32 mouse cellular contexts compared by ENCODE assay signal in genomic region chr6:29276746-29277145, GRCm38 (mm10). TPM values are rescaled to one million over a fixed set of nuclear protein-coding genes. Genes with fewer than 3 reads are reported as not detected.
"Had no signal": no experiment of that assay in that cellular context is flagged by ENCODE, and none has a peak within 500 bp of the region (broad histone marks: within the 10 kb centered on the region; RNA-seq: fewer than 3 reads in every experiment).

No protein-coding gene starts in this region.

- H3K27ac ChIP-seq: intestine, embryonic 15.5 days; kidney, embryonic 15.5 days; left cerebral cortex, adult 2 months; limb, embryonic 12.5 days; limb, embryonic 15.5 days; liver, embryonic 14.5 days; lung, embryonic 15.5 days; midbrain, embryonic 10.5 days; stomach, postnatal 0 days had no signal

- H3K4me3 ChIP-seq: intestine, embryonic 15.5 days; kidney, embryonic 15.5 days; left cerebral cortex, adult 2 months; limb, embryonic 12.5 days; limb, embryonic 15.5 days; lung, embryonic 15.5 days; midbrain, embryonic 10.5 days had no signal

- H3K36me3 ChIP-seq: intestine, embryonic 15.5 days had no signal

- H3K9me3 ChIP-seq: intestine, embryonic 15.5 days; kidney, embryonic 15.5 days; limb, embryonic 12.5 days; limb, embryonic 15.5 days; lung, embryonic 15.5 days; midbrain, embryonic 10.5 days had no signal

- ATAC-seq: intestine, embryonic 15.5 days; liver, postnatal 0 days had no signal

- H3K27me3 ChIP-seq: intestine, embryonic 15.5 days; kidney, embryonic 15.5 days; limb, embryonic 12.5 days; limb, embryonic 15.5 days; lung, embryonic 15.5 days had no signal

- H3K4me2 ChIP-seq: intestine, embryonic 15.5 days; kidney, embryonic 15.5 days; limb, embryonic 12.5 days; limb, embryonic 15.5 days; liver, embryonic 11.5 days; lung, embryonic 15.5 days had no signal

- H3K9ac ChIP-seq: intestine, embryonic 15.5 days; kidney, embryonic 15.5 days; limb, embryonic 12.5 days; limb, embryonic 15.5 days; liver, embryonic 14.5 days; liver, postnatal 0 days; lung, embryonic 15.5 days had no signal

- DNase-seq: kidney, adult 11 months; kidney, adult 8-10 months; kidney, postnatal 10 days; kidney, postnatal 36 days; layer of hippocampus, postnatal 36 days; left cerebral cortex, postnatal 4 days; liver, postnatal 0 days; lung, postnatal 10 days; lung, postnatal 4 days; right cerebral cortex, adult 18-20 months; right cerebral cortex, postnatal 14 days; right cerebral cortex, postnatal 4 days; thymus, adult 2 months; thymus, postnatal 14 days; thymus, postnatal 4 days had no signal

RNA-seq across cellular contexts. Expression of gene Fam71f2, which starts 2.6 kb away (rescaled TPM):
- total RNA-seq: layer of hippocampus, postnatal 10 days; left cerebral cortex, postnatal 4 days had no signal
- polyA plus RNA-seq: stomach, postnatal 0 days had no signal

RNA-seq across cellular contexts. Expression of gene Fam71f1, which starts 42.2 kb away (rescaled TPM):
- total RNA-seq: layer of hippocampus, adult 8-10 months; layer of hippocampus, postnatal 10 days; layer of hippocampus, postnatal 36 days; left cerebral cortex, adult 2 months; left cerebral cortex, postnatal 14 days; left cerebral cortex, postnatal 4 days; megakaryocyte progenitor cell, adult 5-6 weeks; midbrain, postnatal 0 days had no signal
- polyA plus RNA-seq: intestine, embryonic 15.5 days; limb, embryonic 12.5 days; limb, embryonic 15.5 days; liver, embryonic 14.5 days; liver, postnatal 0 days; lung, embryonic 15.5 days; midbrain, embryonic 10.5 days; midbrain, postnatal 0 days; neural tube, embryonic 14.5 days; stomach, embryonic 14.5 days; stomach, postnatal 0 days; thymus, adult 2 months had no signal
